Mouse (Mus musculus) cerebellum, adult 2 months (tissue): ENCODE data around the gene Zmiz2.

Experiments used
- CTCF ChIP-seq: fragments of 200-500 bp; IDR thresholded peaks from 2 replicates; pipeline ENCODE4 v1.5.1; 2011; ENCODE audit warnings: low read depth, mild to moderate bottlenecking, control low read depth, low read length, moderate library complexity, borderline replicate concordance; ENCODE audit not compliant: insufficient read depth
- POLR2A ChIP-seq: fragments of 200-500 bp; IDR thresholded peaks from 2 replicates; pipeline ENCODE4 v1.6.1; 2011; ENCODE audit warnings: low read length, control low read depth, borderline replicate concordance; ENCODE audit not compliant: insufficient read depth

DNA sequence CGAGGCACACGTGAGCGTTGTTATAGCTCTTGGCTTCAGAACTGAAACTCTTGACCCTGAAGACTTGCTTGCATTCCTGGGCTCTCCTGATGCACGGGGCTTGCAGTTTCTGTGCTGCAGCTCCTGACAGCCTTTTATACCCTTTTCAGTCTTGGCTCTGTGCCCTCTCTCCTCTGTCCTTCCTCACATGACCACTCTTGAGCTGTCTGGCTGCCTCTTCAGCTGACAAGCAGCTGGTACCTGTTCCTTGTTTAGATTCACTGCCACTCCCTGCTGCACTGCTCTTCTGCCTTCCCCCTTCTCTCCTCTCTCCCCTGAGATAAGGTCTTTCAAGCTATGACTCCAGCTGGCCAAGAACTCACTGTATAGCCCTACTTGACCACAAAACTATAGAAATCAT, 58.6 kb downstream of the Zmiz2 start:
- TF ChIP-seq CTCF (no peak), POLR2A (no peak)
